Mouse (Mus musculus) frontal cortex, postnatal 25 days (tissue): ENCODE results near the gene Trio.

ENCODE experiments used
- DNase-seq, 2 experiments: peaks; one replicate each; pipeline ENCODE4 v3.0.0; 2022; ENCODE audit warnings: low spot score in 2 of 2

Gene Trio

DNA sequence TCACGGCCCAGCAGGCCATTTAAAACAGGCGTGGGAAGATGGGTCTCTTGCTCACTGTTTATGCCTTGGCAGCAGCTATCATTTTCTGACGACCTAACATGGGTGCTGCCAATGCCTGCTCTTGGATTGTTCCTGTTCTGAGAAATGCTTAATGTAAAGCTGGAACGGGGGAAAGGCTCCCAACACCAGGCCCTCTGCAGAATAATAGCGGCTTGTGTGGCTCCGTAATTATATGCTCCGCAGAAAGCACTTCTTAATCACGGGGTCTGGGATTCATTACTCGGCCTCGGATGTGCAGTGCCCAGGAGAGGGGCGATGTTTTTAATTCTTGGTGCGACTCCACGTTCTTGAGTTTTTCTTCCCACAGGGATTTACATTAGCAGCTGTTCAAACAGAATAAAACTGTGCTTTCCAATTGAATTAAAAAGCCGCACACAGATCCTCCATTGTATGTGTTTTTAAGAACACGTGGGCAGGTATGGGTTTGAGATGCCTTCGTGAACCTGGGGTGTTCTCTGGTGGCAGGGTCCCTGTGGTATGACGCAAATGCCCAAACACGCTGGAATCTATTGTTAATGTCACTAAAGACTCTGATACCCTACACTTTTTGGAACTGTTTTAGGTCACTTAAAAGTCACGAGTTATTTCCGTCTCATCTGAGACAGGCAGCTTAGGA lies 228.0 kb downstream of the Trio start:
- no peak for DNase-seq

DNA sequence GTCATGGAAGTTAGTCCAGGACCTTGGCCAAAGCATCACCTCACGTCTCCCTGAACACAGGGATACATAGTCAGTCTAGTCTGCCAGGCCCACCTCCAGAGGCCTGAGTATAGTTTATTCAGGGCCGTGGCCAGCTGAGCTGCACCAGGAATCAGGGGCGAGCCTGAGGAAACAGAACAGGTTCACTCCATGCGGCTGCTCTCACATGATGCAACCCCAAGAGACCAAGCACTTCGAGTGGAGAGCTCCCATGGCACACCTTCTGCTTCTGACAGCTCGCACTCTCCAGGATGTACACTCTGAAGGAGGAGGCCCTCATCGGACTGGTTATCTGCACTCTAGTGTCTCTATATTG lies 228.8 kb downstream of the Trio start:
- DNase-seq = no peak

DNA sequence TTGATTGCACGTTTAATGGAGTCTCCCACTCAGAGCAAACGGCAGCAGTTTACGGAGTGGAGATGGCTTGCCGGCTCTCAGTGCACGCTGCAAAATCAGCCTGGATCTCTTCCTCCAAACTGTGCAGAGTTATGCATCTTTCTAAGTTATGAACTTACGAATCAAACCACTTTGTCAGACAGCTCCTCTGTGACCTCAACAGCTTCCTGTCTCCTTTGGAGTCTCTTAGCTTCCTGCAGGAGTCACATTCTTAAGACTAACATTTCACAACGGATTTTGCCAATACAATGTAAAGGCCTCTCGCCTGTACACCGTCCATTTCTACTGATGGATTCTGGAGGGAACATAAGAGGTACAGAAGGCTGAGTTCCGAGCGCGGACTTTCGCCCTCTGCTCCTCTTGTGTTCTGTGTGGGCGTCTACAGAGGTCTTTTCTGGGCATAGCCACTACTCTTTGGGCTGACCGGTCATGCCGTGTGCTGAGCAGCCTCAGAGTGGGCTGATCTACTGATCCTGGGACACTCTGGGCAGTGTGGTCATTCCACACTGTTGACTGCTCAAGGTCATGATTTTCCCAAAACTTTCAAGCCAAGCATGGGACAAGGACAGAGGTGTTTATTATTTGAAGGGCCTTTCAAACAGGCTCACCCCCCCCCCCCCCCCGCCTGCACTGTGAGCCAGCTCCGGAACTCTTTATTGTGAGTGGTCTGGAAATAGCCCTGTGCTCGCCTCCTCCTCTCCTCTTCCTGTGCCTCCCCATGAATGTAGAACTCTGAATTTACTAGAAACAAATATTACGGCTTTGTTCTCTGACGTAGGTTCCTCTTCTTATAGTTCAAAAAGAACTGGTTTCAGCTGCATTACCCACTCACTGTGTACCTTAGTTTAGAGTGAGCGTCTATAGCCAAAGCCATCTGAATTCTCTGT lies 229.4 kb downstream of the Trio start:
- DNase-seq = no peak

DNA sequence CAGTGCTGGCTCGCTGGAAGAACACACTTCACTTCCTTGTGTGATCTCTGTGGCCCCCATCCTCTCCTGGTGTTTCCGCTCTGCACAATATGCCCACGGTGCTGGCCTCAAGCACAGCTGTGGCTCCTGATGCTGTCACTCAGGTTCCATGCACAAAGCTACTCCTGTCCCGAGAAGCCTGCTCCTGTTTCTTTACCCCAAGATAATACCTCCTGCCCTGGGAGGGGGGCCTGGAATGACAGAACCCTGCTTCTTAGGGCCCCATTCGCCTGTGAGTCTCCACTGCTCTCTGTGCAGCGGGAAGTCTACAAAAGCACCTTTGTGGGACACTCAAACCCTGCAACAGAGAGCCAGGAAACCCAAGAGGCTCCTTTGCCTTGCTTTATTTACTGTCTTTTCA lies 232.4 kb downstream of the Trio start:
- no peak for DNase-seq

DNA sequence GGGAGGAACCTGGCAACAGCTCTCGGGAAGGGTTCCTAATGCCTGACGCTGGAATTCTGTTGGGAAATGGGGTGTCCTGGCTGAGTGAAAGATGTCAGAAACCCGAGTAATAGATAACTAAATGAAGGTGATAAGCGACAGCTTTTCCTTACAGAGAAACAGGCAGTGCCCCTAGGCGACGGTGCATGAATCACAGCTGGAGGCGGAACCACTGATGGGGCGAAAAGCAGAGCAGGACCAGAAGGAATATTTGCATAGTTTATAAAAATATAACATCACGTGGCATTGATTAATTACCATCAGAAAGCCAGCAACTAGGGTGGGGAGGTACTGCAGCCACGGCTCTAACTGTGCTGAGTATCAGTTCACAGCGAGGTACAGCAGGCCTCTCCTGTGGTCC lies 233.2 kb downstream of the Trio start:
- no peak for DNase-seq

DNA sequence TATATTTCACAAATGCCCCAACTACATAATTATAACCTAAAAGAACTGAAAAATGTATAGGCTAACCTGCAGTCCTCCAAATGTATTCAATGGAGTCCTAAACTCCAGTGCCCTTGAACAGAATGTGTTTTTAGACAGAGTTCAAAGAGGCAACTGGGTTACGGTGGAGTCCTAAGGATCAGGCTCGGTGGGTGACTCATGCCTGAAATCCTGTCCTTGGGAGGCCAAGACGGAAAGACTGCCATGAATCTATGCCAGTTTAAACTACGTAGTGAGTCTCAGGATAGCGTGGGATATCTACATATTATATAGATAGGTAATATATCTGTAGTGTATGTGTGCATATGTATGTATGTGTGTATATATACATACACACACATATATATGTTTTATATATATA lies 234.5 kb downstream of the Trio start:
- DNase-seq = no peak

DNA sequence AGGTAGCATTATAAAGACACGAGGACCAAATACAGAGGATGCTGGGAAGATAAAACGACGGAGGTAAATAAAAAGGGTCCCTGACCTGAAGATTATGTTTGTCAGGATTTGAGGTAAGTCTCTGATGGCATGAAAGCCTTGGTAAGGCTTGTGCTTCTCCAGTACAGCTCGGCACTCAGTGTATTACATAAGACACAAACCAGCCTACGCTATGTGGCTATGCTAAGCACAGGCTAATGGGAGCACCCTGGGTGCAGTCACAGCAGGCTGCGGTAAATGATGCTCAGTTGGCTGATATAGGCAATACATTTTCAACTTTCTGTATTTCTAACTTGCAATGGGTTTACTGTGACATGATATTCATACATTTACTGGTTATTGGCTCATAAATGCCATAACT lies 234.9 kb downstream of the Trio start:
- no peak for DNase-seq

DNA sequence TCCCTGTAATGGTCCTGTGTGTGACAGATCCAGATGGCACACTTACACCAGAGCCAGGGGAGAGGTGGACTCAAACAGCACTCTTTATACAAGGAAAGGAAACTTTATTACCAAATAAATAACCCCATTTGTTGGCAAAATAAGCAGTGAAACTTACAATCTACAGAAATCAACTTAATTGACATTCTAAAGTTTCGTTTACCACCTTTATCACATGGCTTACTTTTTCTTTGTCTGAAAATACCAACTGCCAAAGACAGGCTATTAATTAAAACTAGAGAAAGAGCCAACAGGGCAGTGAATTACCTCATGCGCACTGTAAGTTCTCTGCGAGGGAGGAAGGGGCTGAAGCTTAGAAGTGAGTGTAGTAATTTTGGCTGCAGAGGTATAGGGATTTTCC lies 236.3 kb downstream of the Trio start:
- DNase-seq = no peak

DNA sequence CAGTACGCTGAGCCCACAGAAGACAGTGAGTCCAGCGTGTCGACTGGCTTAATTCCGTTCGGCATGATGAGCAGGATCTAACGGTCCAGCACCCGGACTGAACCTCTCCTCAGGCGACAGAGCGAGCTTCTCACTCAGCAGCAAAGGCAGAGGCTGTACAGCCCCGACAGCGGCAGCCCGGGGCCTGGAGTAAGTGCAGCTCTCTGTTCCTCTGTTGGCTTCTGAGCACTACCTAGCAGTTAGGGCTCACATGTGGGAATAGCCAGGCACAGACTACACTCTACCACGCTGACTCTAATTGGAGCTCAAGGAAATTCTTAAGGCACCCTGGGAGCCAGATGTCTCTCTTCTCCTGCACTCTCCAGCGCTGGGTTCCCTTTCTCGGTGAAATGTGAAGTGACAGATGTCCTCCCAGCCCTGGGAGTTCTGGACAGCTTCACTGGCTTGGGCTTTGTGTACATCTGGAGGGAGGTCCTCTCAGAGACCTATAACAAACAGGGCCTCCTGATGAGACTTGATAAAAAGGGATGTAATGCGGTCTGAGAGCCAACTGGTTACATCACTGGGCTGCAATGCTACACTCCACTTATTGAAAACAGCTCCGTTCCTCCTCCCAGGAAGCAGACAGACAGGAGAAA lies 237.4 kb downstream of the Trio start:
- no peak for DNase-seq

DNA sequence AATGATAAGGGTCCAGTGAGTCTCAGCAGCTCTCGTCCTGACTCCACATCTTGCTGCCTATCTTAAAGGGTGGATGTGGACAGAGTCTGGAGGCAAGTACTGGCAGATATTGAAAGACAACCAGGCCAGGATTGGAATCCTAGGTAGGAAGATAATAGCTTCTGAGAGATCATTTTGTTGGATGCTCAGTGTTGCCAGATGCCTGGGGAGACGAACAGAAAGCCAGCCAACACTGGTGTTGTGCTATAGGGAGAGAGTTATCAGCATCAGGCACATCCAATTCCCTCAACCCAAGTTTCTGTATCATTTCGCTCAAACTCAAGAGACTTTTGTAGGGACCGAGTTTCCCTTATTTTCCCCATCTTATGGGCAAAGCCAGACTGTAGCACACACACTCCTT lies 238.5 kb downstream of the Trio start:
- no peak for DNase-seq

DNA sequence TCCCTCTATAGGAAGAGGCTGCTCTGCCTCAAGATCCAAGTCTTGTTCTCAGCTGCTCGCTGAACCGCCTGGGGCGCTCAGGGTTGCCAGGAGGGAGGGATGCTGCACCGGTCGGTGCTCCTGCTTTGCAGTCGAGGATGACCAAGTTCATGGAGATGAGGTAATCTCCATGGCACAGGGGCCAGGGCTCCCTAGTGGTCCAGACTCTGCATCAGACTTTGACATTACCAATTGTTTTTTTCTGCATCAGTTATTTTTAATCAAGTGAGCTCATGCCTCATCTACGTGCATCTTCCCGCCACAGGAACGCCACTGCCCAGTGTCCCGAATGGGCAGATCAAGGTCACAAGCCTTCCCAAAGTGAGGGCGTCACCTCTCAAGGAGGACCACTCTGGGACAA lies 239.2 kb downstream of the Trio start:
- no peak for DNase-seq

DNA sequence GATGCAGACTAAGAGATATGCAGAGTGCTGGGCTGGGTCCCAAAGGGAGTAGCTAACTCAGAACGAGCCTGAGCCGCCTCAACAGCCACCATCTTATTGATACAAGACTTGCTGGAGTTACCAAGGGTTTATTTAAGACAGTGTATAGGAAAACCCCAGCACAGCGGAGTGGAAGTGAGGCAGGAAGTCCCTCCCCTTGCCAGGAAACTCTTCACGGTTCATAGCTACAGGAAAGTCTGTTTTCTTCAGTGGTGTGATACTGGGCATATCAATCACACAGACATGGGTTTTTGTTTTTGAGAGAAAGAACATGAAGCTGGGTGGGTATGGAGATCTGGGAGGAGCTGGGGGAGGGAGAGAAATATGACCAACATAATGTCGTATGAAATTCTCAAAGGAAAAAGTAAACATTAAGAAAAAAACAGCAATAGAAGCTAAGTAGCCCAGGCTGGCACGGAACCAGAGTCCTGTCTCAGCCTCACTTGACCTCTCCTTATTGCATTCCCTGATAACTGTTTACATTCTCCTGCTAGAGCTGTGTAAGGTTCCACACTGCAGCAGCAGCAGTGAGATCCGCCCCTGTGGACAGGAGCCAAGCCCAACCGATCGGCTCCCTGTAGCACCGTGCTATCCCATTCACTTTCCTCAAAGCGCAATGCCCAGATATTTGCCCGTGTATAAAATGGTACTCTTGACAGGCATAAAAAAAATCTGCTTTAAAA lies 240.2 kb downstream of the Trio start:
- DNase-seq = no peak

DNA sequence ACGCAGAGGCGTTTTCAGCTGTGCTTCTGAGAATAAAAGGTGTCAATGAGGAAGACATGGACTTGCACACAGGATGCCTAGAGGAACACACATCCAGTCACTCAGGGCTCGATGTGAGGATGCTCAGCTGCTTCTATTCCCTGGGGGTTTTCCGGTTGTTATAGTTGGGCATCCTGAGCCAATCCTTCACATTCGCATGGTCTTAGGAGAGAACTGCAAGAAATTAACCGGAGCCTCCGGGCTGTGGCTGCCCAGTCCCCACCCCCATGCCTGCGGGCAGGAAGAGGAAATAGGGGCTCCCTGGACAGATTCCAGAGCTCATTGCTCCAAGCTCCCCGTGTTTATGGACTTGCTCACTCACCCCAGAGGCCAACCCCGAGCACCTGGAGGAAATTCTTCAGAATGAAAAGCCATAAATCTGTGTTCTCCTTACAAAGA lies 241.5 kb downstream of the Trio start:
- DNase-seq = no peak

DNA sequence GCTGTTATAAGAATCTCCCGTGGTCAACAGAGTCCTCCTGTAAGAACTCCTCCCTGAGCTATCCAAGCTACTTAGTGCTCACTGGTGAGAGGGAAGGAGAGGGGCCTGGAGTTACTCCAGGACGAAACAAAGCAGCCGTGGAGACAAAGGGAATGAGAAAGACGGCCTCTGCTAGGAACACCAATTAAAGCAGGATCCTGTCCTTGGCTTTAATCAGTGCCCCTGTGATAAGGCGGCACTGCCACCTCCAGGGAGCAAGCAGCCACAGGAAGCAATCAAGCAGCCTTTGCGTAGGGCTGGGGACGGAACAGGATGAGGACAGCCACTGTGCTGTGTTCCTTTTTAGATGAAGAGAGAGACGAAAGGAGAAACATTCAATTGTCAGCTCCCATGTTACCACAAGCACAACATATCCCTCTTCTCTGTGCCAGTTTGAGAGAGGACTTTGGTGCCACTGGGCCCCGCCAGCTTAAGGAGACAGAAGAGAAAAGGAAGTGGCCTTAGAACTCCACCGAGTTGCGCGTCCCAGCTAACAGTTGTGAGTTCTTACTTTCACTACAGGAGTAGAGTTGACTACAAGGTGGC lies 242.0 kb downstream of the Trio start:
- DNase-seq = no peak

DNA sequence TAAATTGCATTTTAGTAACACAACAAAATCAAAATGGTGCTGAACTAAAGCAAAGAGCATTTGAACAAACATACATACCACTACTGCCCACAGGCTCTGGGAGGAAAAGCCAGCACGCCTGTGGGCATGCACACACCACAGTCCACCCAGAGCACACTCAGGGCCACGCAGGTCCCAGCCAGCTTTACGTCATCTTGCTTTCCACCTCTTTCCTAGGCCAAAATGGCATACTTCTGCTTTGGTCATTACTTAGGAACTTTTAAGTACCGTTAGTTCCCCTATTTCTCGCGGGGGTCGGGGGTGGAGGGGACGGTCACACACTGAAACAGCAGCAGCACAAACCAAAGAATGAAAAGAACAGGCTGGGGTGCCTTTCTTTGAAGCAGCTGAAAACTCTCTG lies 242.6 kb downstream of the Trio start:
- DNase-seq = no peak

DNA sequence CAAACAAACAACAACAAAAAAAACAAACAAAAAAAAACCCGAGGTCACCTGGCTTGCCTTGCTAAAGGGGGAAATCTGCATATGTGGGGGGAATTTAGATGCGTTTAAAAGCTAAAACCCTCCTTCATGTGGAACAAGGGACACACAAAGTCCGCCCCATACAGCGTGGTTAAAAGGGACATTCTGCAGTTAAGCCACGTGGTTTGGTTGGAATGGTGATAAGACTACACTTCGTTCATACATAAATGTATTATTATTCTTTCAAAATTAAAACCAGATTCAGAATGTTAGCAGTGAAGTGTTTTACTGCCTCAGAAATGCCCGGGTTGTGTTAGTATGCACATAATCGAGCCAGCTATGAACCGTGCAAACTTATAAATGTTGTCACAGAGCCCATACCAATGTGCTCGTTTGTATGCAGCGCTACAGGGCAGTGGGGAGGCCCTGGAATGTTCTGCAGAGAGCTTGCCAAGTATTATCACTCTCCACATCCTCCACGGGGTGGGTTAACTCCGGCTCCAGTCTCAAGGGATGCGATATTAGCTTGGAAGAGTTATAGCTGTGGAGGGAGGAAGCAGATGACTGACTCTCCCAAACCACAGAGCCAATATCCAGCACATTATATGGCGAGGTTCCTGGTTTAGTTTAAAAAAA lies 243.1 kb downstream of the Trio start:
- DNase-seq = no peak

DNA sequence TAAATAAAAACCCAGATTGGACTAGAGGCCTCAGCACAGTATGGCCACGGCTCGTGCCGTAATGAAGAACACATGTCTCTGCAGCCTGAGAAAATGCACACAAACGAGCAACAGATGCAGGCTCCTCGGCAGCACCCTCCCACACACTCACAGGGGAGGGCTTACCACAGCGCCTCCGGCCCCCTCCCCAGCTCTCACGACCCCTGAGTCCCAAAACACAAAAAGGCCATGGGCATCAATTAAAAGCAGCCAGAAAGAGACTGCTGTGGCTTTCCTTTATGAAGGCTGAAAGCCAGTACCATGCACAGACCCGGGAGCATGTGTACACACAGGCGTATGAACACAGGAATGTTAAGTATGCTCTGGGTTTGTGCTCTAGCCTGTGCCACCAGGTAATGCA lies 245.8 kb downstream of the Trio start:
- no peak for DNase-seq

DNA sequence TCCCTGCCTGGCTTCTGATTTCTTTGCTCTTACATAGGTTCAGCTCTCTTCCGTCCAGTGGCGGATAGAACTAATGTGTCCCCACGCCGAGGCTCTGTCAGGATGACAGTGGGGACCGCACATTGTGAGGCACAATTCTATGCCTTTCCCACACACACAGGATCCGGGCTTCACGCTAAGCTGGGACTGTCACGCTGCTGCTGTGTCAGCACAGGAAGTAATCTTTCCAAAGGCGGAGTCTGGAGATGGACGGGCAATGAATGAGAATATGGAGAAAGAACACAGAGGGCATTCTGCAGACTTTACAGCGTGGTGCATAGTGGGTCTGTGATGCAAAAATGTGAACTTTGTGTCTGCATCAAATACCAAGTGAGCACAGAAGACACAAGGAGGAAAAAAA lies 246.2 kb downstream of the Trio start:
- DNase-seq = no peak

DNA sequence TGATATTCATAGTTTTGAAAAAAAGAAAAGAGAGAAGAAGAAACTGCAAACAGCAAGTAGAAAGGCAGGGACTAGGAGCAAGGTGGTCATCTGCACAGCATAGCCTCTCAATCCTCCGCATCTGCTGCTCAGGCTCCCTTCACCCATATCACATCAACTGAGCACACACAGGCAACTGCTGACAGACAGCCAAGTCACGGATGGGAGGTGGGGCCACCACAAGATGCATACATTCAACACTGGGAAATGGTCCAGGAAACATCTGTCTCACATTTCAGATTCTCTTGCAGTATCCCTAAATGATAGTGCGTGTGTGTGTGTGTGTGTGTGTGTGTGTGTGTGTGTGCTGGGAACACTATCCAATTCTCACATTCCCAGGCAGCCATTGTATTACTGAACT lies 247.4 kb downstream of the Trio start:
- no peak for DNase-seq

DNA sequence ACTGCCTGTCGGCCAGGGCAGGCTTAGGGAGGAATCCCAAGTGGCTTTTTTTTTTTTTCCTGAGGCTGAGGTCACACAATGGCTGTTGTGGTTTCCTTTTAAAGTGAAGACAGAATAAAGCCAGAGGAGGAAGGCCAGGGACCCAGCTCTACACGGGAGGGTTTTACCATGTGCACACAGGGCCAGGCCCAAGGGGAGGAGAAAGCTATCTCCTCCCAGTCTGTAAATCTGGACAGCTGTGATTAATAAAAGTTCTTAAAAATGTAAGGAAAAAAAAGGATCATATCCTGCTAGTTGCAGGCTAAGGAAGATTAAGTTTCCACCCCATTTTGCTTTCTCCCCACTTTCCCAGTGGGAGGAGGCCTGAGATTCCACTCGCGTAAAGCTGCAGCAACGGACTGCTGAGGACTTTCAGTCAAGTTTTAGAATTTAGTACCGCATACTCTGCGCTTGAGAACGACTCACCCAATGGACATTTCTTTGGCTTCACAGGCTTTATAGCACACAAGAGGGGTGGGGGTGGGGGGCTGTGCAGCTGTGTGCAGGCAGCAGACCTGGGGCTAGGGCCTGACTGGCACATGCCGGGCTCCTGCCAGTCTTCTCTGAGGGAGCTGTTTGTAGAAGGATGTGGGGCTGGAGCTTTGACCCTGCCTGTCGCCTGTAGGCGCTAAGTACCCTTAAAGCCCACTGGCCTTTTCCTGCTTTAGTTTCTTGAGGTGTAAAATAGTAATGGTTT lies 248.0 kb downstream of the Trio start:
- no peak for DNase-seq

DNA sequence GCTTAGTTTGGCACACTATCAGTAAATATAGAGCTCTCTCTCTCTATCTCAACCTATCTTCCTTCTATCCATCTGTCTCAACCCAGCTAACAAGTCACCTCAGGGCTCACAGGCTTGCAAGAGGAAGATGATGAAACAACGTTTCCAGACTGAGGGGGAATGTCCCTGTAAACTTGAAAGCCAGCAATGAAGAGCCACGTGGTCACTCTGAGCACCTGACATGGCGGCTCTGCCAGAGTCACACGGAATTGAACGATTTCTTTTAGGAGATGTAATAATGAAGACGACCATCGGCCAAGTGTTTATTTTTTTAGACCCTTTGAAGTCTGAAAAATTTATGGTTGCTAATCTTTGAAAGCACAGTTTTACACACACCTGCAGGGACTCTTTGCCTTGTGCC lies 251.2 kb downstream of the Trio start:
- no peak for DNase-seq
